Mouse (Mus musculus): ENCODE measurements around the gene Chil5. TPM values are rescaled to one million over a fixed set of nuclear protein-coding genes. Genes with fewer than 3 reads are reported as not detected.
"Not testable (repeated sequence)": the region's sequence is repeated elsewhere in the genome, so short reads cannot be mapped to it uniquely, and the experiment has no call there.

The Chil5 gene
- polyA plus RNA-seq, 1 experiment = not detected

- H3K27ac ChIP-seq (ENCODE audit: insufficient read depth, low read depth, low read length) = no peak overlapping the region
- H3K4me3 ChIP-seq (ENCODE audit: low read depth, low read length) = no peak overlapping the region
- no peaks in the 10 kb centered on the region for H3K36me3 ChIP-seq (ENCODE audit: control insufficient read depth, insufficient read depth, low read length)
- TF ChIP-seq POLR2A (IDR thresholded peaks at IDR 0.05; ENCODE audit: low read depth, low read length) (no peak), CTCF (IDR thresholded peaks at IDR 0.05; ENCODE audit: extremely low read depth, insufficient read length, insufficient replicate concordance, low read depth, low read length) (no peak)
- H3K4me1 ChIP-seq (ENCODE audit: control insufficient read depth, insufficient read depth, insufficient read length, low read length) = no peaks in the 10 kb centered on the region
- H3K27me3 ChIP-seq (ENCODE audit: control insufficient read depth, insufficient read depth, low read length) = no peaks in the 10 kb centered on the region
Observed at GRCm38 (mm10) chr3:106021840-106022239, 10.8 kb downstream of the Chil5 start.

GRCm38 (mm10) chr3:106014546-106014945 is 18.1 kb downstream of the Chil5 start, which contains the start of gene Pifo:
Gene Pifo, minus strand, starts transcription at chr3:106014646.
- no peak for TF ChIP-seq POLR2A (IDR thresholded peaks at IDR 0.05; ENCODE audit: low read depth, low read length)
- no peak for TF ChIP-seq CTCF (IDR thresholded peaks at IDR 0.05; ENCODE audit: extremely low read depth, insufficient read length, insufficient replicate concordance, low read depth, low read length)
- H3K27ac ChIP-seq (ENCODE audit: insufficient read depth, low read depth, low read length) = no peak within 1 kb of the TSS
- H3K36me3 ChIP-seq (ENCODE audit: control insufficient read depth, insufficient read depth, low read length) = no peaks in the 10 kb centered on the region
- 85% methylated on average over 2 of the region's 2 CpGs for whole genome bisulfite sequencing
- no peak within 1 kb of the TSS for H3K4me3 ChIP-seq (ENCODE audit: low read depth, low read length)
- no peaks in the 10 kb centered on the region for H3K4me1 ChIP-seq (ENCODE audit: control insufficient read depth, insufficient read depth, insufficient read length, low read length)
- no peaks in the 10 kb centered on the region for H3K27me3 ChIP-seq (ENCODE audit: control insufficient read depth, insufficient read depth, low read length)

GRCm38 (mm10) chr3:106003360-106003759 is 29.3 kb downstream of the Chil5 start:
- H3K27me3 ChIP-seq (ENCODE audit: control insufficient read depth, insufficient read depth, low read length); H3K27ac ChIP-seq (ENCODE audit: insufficient read depth, low read depth, low read length); H3K4me1 ChIP-seq (ENCODE audit: control insufficient read depth, insufficient read depth, insufficient read length, low read length); H3K36me3 ChIP-seq (ENCODE audit: control insufficient read depth, insufficient read depth, low read length); H3K4me3 ChIP-seq (ENCODE audit: low read depth, low read length): not testable (repeated sequence)
- 55% methylated on average over 10 of the region's 10 CpGs for WGBS

- Histone ChIP-seq H3K4me1 (ENCODE audit: control insufficient read depth, insufficient read depth, insufficient read length, low read length) (peaks cover 2% of the 10 kb centered on the region; the same call in 1 of the 2 replicates), H3K27me3 (ENCODE audit: control insufficient read depth, insufficient read depth, low read length) (no peaks in the 10 kb centered on the region), H3K36me3 (ENCODE audit: control insufficient read depth, insufficient read depth, low read length) (no peaks in the 10 kb centered on the region), H3K27ac (ENCODE audit: insufficient read depth, low read depth, low read length) (no peak overlapping the region), H3K4me3 (ENCODE audit: low read depth, low read length) (0 out of 2 replicates have a peak overlapping the region, but pooled peaks have one; percentile 0)
- TF ChIP-seq CTCF (IDR thresholded peaks at IDR 0.05; ENCODE audit: extremely low read depth, insufficient read length, insufficient replicate concordance, low read depth, low read length) (no peak), POLR2A (IDR thresholded peaks at IDR 0.05; ENCODE audit: low read depth, low read length) (no peak)
- 13% methylated on average over 17 of the region's 17 CpGs for WGBS
Observed at GRCm38 (mm10) chr3:106001416-106002370, 30.9 kb downstream of the Chil5 start.

GRCm38 (mm10) chr3:106000707-106001375 is 31.8 kb downstream of the Chil5 start:
- Histone ChIP-seq H3K4me1 (ENCODE audit: control insufficient read depth, insufficient read depth, insufficient read length, low read length) (peaks cover 2% of the 10 kb centered on the region; the same call in 1 of the 2 replicates), H3K27me3 (ENCODE audit: control insufficient read depth, insufficient read depth, low read length) (no peaks in the 10 kb centered on the region), H3K27ac (ENCODE audit: insufficient read depth, low read depth, low read length) (no peak overlapping the region), H3K4me3 (ENCODE audit: low read depth, low read length) (0 out of 2 replicates have a peak overlapping the region, but pooled peaks have one; percentile 0), H3K36me3 (ENCODE audit: control insufficient read depth, insufficient read depth, low read length) (no peaks in the 10 kb centered on the region)
- WGBS = 20% methylated on average over 11 of the region's 11 CpGs
- TF ChIP-seq CTCF (IDR thresholded peaks at IDR 0.05; ENCODE audit: extremely low read depth, insufficient read length, insufficient replicate concordance, low read depth, low read length) = no peak
- TF ChIP-seq POLR2A (IDR thresholded peaks at IDR 0.05; ENCODE audit: low read depth, low read length) = no peak

GRCm38 (mm10) chr3:105994730-105995129 is 37.9 kb downstream of the Chil5 start:
- no peaks in the 10 kb centered on the region for H3K4me1 ChIP-seq (ENCODE audit: control insufficient read depth, insufficient read depth, insufficient read length, low read length)
- 29% methylated on average over 2 of the region's 2 CpGs for WGBS
- no peaks in the 10 kb centered on the region for H3K36me3 ChIP-seq (ENCODE audit: control insufficient read depth, insufficient read depth, low read length)
- TF ChIP-seq CTCF (IDR thresholded peaks at IDR 0.05; ENCODE audit: extremely low read depth, insufficient read length, insufficient replicate concordance, low read depth, low read length) (no peak), POLR2A (IDR thresholded peaks at IDR 0.05; ENCODE audit: low read depth, low read length) (no peak)
- no peaks in the 10 kb centered on the region for H3K27me3 ChIP-seq (ENCODE audit: control insufficient read depth, insufficient read depth, low read length)
- no peak overlapping the region for H3K27ac ChIP-seq (ENCODE audit: insufficient read depth, low read depth, low read length)
- H3K4me3 ChIP-seq (ENCODE audit: low read depth, low read length) = no peak overlapping the region

GRCm38 (mm10) chr3:105991653-105992283 is 40.8 kb downstream of the Chil5 start:
- no peaks in the 10 kb centered on the region for H3K27me3 ChIP-seq (ENCODE audit: control insufficient read depth, insufficient read depth, low read length)
- TF ChIP-seq CTCF (IDR thresholded peaks at IDR 0.05; ENCODE audit: extremely low read depth, insufficient read length, insufficient replicate concordance, low read depth, low read length) (no peak), POLR2A (IDR thresholded peaks at IDR 0.05; ENCODE audit: low read depth, low read length) (no peak)
- 22% methylated on average over 4 of the region's 4 CpGs for WGBS
- no peak overlapping the region for H3K27ac ChIP-seq (ENCODE audit: insufficient read depth, low read depth, low read length)
- H3K4me3 ChIP-seq (ENCODE audit: low read depth, low read length) = no peak overlapping the region
- H3K36me3 ChIP-seq (ENCODE audit: control insufficient read depth, insufficient read depth, low read length) = no peaks in the 10 kb centered on the region
- no peaks in the 10 kb centered on the region for H3K4me1 ChIP-seq (ENCODE audit: control insufficient read depth, insufficient read depth, insufficient read length, low read length)

GRCm38 (mm10) chr3:105989611-105990010 is 43.0 kb downstream of the Chil5 start:
- not testable (repeated sequence) for H3K27me3 ChIP-seq (ENCODE audit: control insufficient read depth, insufficient read depth, low read length); H3K27ac ChIP-seq (ENCODE audit: insufficient read depth, low read depth, low read length); H3K4me3 ChIP-seq (ENCODE audit: low read depth, low read length); H3K4me1 ChIP-seq (ENCODE audit: control insufficient read depth, insufficient read depth, insufficient read length, low read length); H3K36me3 ChIP-seq (ENCODE audit: control insufficient read depth, insufficient read depth, low read length)
- 73% methylated on average over 5 of the region's 5 CpGs for WGBS
